Mouse (Mus musculus): Measurements from ENCODE around the gene Carnmt1. TPM values are rescaled to one million over a fixed set of nuclear protein-coding genes. Genes with fewer than 3 reads are reported as not detected.

Carnmt1 gene
- polyA plus RNA-seq (2014; fragmentation: Illumina TruSeq; extraction: RNeasy Lipid Tissue Mini Kit (QIAGEN cat#74804); ENCODE audit: low replicate concordance): 68.6 TPM

DNA sequence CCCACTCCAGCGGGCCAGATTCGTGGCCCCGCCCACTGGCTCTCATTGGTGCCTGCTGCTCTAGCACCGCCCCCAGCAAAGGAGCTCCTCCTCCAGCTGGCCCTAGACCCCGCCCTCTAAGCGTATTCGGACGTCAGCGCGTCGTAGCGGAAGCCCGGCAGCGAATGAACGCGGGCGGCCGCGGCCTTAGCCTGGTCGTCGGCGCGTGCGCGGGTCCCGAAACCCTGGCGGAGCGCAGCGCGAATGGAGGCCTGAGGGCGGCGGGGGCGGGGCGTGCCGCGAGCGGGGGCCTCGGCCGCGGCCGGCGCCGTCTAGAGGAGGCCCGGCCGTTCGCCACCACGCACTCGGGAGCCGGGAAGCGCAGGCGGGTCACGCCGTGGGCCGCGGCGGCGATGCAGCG is at the start of gene Carnmt1:
Gene Carnmt1, plus strand, starts transcription at position 157 of the 400 bp plus-strand sequence.

DNA sequence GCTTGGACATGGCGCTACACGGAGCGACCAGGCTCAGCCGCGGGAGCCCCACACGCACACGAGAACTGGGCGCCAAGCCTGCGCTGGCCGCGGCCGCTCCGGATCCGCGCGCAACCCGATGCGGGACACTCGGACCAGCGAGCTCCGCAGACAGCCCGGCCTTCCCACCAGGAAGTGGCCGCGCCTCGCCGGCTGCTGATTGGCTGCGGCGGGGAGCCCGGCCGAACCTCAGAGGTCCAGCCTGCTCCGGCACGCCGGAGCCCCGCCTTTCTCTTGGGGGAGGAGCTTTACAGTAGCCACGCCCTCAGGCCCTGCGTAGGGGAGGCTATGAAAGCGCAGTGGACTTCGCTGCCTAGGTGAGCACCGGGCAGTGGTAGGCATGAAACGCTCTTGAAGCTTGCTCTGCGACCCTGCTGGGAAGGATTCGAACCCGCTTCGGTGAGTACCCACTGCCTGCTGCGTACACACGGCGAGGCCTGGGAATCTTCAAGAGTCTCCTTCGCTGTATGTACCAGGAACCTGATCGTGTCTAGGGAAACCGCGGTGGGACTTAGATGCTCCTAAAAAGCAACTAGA is 38.8 kb upstream of the Carnmt1 start, which contains the start of the genes Ostf1 and Nmrk1:
Gene Ostf1, minus strand, starts transcription at position 180 of the 576 bp plus-strand sequence.
Gene Nmrk1, plus strand, starts transcription at position 307 of the 576 bp plus-strand sequence.

DNA sequence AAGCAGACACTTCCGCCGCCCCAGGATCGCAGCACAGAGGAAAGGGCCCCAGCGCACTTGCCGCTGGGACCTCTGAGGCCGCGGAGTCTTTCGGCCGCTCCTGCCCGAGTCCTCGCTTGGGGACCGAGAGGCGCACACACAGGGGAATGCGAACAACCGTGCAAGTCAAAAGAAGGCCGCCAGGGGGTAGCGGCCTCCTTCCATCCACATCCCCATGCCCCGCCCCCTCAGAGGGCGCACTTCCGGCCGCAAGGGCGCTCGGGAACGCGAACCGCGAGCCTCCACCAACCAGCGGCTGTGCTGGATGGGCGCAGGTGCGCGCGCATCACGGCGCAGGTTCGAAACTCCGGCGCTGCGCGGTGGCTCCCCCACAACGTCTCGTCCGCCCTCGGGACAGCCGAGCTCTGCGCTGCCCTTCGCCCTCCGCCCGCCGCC is 42.3 kb downstream of the Carnmt1 start, which contains the start of gene D030056L22Rik:
Gene D030056L22Rik, plus strand, starts transcription at position 328 of the 435 bp plus-strand sequence.

DNA sequence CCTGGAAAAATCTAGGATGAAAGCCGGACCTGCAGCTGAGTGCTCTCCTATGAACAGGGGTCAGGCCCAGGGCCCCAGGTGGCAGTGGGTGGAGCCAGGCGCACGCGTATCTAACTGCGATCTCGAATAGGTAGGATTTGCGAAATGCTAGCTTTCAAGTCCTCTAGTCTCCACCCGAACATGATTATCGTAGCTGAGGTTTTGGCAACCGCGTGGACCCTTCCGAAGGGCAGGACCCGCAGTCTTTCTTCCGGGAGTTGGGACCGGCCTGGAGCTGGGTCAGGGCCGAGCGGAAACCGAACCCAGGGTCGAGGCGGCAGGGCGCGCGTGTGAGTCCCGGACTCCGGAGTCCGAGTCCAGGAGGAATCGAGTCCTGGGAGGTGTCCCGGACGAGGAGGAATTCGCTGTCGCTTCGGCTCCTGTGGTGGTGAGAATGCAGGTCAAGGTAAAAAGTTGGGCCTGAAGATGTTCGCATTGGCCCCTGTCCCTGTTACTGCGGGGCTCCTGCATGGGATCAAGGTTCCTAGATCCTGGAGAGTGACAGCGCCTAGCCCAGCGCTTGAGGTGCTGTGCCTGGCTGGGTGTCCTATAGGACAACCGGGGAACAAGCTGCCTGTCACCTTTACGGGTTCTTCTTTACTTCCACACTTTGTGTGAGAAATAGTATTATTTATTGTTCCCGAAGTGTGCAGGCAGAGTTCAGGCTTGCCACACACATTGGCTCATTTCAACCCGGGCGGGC is 79.2 kb downstream of the Carnmt1 start, which contains the start of gene Trpm6:
Gene Trpm6, plus strand, starts transcription at position 386 of the 742 bp plus-strand sequence.

Other genes with a start within 250 kb of the Carnmt1 start
- gene Ostf1, start 38.9 kb upstream of the Carnmt1 start, polyA plus RNA-seq (2014; fragmentation: Illumina TruSeq; extraction: RNeasy Lipid Tissue Mini Kit (QIAGEN cat#74804); ENCODE audit: low replicate concordance): 86.2 TPM
- 5.8 TPM for gene Nmrk1, start 38.8 kb upstream of the Carnmt1 start, polyA plus RNA-seq (2014; fragmentation: Illumina TruSeq; extraction: RNeasy Lipid Tissue Mini Kit (QIAGEN cat#74804); ENCODE audit: low replicate concordance)
- gene D030056L22Rik, start 42.4 kb downstream of the Carnmt1 start, polyA plus RNA-seq (2014; fragmentation: Illumina TruSeq; extraction: RNeasy Lipid Tissue Mini Kit (QIAGEN cat#74804); ENCODE audit: low replicate concordance): 35.2 TPM
- 0.48 TPM for gene Trpm6, start 79.2 kb downstream of the Carnmt1 start, polyA plus RNA-seq (2014; fragmentation: Illumina TruSeq; extraction: RNeasy Lipid Tissue Mini Kit (QIAGEN cat#74804); ENCODE audit: low replicate concordance)